ENCODE assay signal across 10 mouse cellular contexts in the genomic region with DNA sequence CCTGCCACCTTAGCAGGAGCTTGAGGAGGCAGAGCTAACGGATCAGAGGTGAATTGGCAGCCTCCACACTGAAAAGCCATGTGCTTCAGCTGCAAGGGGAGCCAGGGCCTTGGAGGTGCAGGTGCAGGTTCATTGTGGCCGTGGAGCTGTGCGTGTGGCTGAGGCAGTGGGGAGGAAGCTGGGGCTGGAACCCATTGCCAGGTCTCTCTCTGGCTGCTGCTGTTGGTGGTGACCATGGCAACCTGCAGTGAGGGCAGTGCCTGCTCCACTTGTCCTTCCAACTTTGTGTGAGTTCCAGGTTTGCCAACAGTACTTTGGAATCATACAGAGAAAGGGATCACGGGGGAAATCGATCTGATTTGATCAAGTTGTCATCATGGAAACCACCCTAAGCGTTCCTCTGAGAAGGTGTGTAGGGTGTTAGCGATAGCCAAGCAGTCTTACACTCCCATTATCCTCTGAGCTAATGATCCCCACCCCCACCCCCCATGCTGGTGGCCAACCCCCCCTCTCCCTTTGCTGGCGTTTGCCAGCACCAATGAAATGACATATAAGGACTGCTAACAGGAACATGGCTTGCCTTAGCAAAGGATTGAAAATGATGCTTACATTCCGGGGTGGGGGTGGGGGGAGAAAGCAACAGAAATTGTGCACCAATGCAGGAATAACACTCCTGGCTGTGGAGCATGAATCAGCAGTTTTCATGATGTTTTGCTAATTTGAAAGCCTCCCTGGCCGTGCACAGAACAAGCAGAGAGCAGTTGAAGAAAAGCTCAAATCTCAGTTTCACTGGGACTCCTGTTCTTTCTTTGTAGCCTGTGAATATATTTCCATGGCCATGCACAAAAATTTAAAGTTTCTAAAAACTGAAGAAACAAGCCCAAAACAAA.
DNase-seq lines count a peak whose midpoint lies in the region; ATAC-seq and TF ChIP-seq lines count a peak whose summit lies in the region.
"Had no signal": no experiment of that assay in that cellular context is flagged by ENCODE, and none has a peak within 500 bp of the region (broad histone marks: within the 10 kb centered on the region; RNA-seq: fewer than 3 reads in every experiment).

No protein-coding gene starts in this region.

- peak; percentile 50; the same call in 1 of the 2 replicates for ATAC-seq in forebrain, embryonic 16.5 days
- ATAC-seq in forebrain, embryonic 13.5 days = no peak
- no peak for ATAC-seq in midbrain, postnatal 0 days (ENCODE audit: low FRiP score)

- H3K4me3 ChIP-seq in forebrain, embryonic 16.5 days (replicated peaks; ENCODE audit: low read length) = no peak overlapping the region
- no peak overlapping the region for H3K4me3 ChIP-seq in forebrain, embryonic 13.5 days
- H3K4me3 ChIP-seq in midbrain, postnatal 0 days (ENCODE audit: low read depth, low read length) = no peak overlapping the region
- H3K4me3 ChIP-seq in midbrain, embryonic 10.5 days = no peak overlapping the region
- H3K4me3 ChIP-seq: liver, embryonic 15.5 days had no signal

- no peak overlapping the region for H3K27ac ChIP-seq in forebrain, embryonic 16.5 days (ENCODE audit: low read length)
- no peak overlapping the region for H3K27ac ChIP-seq in forebrain, embryonic 13.5 days
- no peak overlapping the region for H3K27ac ChIP-seq in midbrain, postnatal 0 days (ENCODE audit: low read depth, low read length)
- H3K27ac ChIP-seq in midbrain, embryonic 10.5 days (replicated peaks) = no peak overlapping the region; the same call in 1 of the 2 replicates
- H3K27ac ChIP-seq: liver, embryonic 15.5 days had no signal

- no peak overlapping the region for H3K9ac ChIP-seq in forebrain, embryonic 16.5 days (replicated peaks; ENCODE audit: low read depth, low read length)
- no peak overlapping the region for H3K9ac ChIP-seq in forebrain, embryonic 13.5 days
- 0 out of 2 replicates have a peak overlapping the region, but pooled peaks have one; percentile 19 for H3K9ac ChIP-seq in midbrain, postnatal 0 days (replicated peaks; ENCODE audit: low read length, poor library complexity, severe bottlenecking)
- H3K9ac ChIP-seq: liver, embryonic 15.5 days had no signal

- H3K36me3 ChIP-seq in forebrain, embryonic 16.5 days (ENCODE audit: control insufficient read depth, insufficient read depth) = no peaks in the 10 kb centered on the region
- H3K36me3 ChIP-seq in forebrain, embryonic 13.5 days (ENCODE audit: poor library complexity, severe bottlenecking) = no peaks in the 10 kb centered on the region
- no peaks in the 10 kb centered on the region for H3K36me3 ChIP-seq in midbrain, postnatal 0 days (ENCODE audit: insufficient read depth, low read length)
- H3K36me3 ChIP-seq in midbrain, embryonic 10.5 days = no peaks in the 10 kb centered on the region
- H3K36me3 ChIP-seq: liver, embryonic 15.5 days had no signal

- intact Hi-C loops in heart, postnatal 10 days (cut with DNase I) = no loop called here

- no peaks in the 10 kb centered on the region for H3K27me3 ChIP-seq in forebrain, embryonic 16.5 days (replicated peaks; ENCODE audit: control insufficient read depth, insufficient read depth, low read length)
- no peaks in the 10 kb centered on the region for H3K27me3 ChIP-seq in forebrain, embryonic 13.5 days
- no peaks in the 10 kb centered on the region for H3K27me3 ChIP-seq in midbrain, postnatal 0 days (ENCODE audit: insufficient read depth, low read length)
- H3K27me3 ChIP-seq in midbrain, embryonic 10.5 days (ENCODE audit: low read depth, poor library complexity, severe bottlenecking) = no peaks in the 10 kb centered on the region
- H3K27me3 ChIP-seq: CH12.LX; liver, embryonic 15.5 days had no signal

- H3K9me3 ChIP-seq in forebrain, embryonic 16.5 days (ENCODE audit: control insufficient read depth, low read length) = no peaks in the 10 kb centered on the region
- H3K9me3 ChIP-seq in forebrain, embryonic 13.5 days (replicated peaks) = no peaks in the 10 kb centered on the region
- H3K9me3 ChIP-seq in midbrain, postnatal 0 days (ENCODE audit: low read length) = no peaks in the 10 kb centered on the region
- H3K9me3 ChIP-seq in midbrain, embryonic 10.5 days (replicated peaks) = no peaks in the 10 kb centered on the region
- H3K9me3 ChIP-seq: liver, embryonic 15.5 days had no signal

- peak; percentile 51 for DNase-seq in midbrain, postnatal 0 days (ENCODE audit: low spot score)
- no peak for DNase-seq in midbrain, embryonic 10.5 days (ENCODE audit: low spot score)
- peak; percentile 44 to 61 for DNase-seq in layer of hippocampus, adult 8-10 months (ENCODE audit: low spot score in 2 of 2)
- peak; percentile 77 for DNase-seq in thymus, postnatal 0 days (ENCODE audit: low spot score)
- no peak for DNase-seq in urinary bladder, postnatal 4 days (ENCODE audit: low spot score in 2 of 2)
- DNase-seq in heart, postnatal 10 days = no peak

- 31% methylated on average over 10 of the region's 10 CpGs for WGBS in forebrain, embryonic 16.5 days
- WGBS in forebrain, embryonic 13.5 days = 36% methylated on average over 10 of the region's 10 CpGs
- WGBS in midbrain, postnatal 0 days = 33% methylated on average over 10 of the region's 10 CpGs
- WGBS in midbrain, embryonic 10.5 days = 58% methylated on average over 10 of the region's 10 CpGs

- H3K4me1 ChIP-seq in forebrain, embryonic 16.5 days (replicated peaks; ENCODE audit: control insufficient read depth, insufficient read depth, low read length) = peaks cover 8% of the 10 kb centered on the region
- H3K4me1 ChIP-seq in forebrain, embryonic 13.5 days = peaks cover 11% of the 10 kb centered on the region
- no peaks in the 10 kb centered on the region for H3K4me1 ChIP-seq in midbrain, postnatal 0 days (ENCODE audit: insufficient read depth, low read length)
- peaks cover 19% of the 10 kb centered on the region for H3K4me1 ChIP-seq in midbrain, embryonic 10.5 days

- H3K4me2 ChIP-seq in forebrain, embryonic 16.5 days (ENCODE audit: low read length) = no peak overlapping the region
- no peak overlapping the region for H3K4me2 ChIP-seq in forebrain, embryonic 13.5 days
- H3K4me2 ChIP-seq in midbrain, postnatal 0 days (ENCODE audit: low read depth, low read length, poor library complexity, severe bottlenecking) = no peak overlapping the region
- H3K4me2 ChIP-seq: liver, embryonic 15.5 days had no signal

- no peak for TF ChIP-seq CTCF in midbrain, postnatal 0 days (IDR thresholded peaks at IDR 0.05)

Comparison
In these comparisons a context has a peak if more than half of its experiments do, and no peak if none do; other contexts are left out.
1. DNase-seq: peak in midbrain, postnatal 0 days (single experiment), layer of hippocampus, adult 8-10 months (2 of 2) and thymus, postnatal 0 days (single experiment); none in midbrain, embryonic 10.5 days (single experiment), urinary bladder, postnatal 4 days (0 of 2) and heart, postnatal 10 days (0 of 2).